Mouse (Mus musculus) small intestine, adult 2 months (tissue): Measurements from ENCODE around the gene Raf1.

Source experiments
- CTCF ChIP-seq: fragments of 200-500 bp; IDR thresholded peaks from 2 replicates; pipeline ENCODE4 v1.5.1; 2012; ENCODE audit warnings: low read depth, mild to moderate bottlenecking, control low read depth, inconsistent platforms, low read length, moderate library complexity, mixed read lengths; ENCODE audit not compliant: insufficient replicate concordance, insufficient read length; ENCODE audit errors: extremely low read depth
- POLR2A ChIP-seq: fragments of 200-500 bp; IDR thresholded peaks from 2 replicates; pipeline ENCODE4 v1.6.1; 2012; ENCODE audit warnings: low read depth, mild to moderate bottlenecking, control low read depth, inconsistent platforms, low read length, moderate library complexity

DNA sequence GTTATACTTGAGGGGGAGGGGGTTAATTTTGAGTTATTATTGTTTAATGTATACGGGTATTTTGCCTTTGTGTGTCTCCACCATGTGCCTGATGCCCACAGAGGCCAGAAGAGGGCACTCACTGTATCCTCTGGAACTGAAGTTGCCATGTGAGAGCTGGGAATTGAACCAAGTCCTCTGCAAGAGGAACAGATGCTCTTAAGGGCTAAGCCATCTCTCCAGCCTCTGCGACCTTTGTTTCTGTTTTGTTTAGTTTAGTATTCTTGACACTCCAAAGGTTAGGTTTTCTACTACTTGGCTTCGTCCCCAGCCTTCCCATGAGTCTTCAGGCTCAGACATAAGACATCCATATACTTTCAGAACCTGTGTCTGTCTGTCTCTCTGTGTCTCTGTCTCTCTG lies 92.3 kb downstream of the Raf1 start:
- TF ChIP-seq POLR2A (no peak), CTCF (peak; percentile 26; the same call in 1 of the 2 replicates)
